Mouse (Mus musculus) kidney, postnatal 0 days (tissue): ENCODE results near the gene Xylt1. TPM values are rescaled to one million over a fixed set of nuclear protein-coding genes. Genes with fewer than 3 reads are reported as not detected.
A peak's percentile ranks its signal among the peaks of the same experiment; 100 is the strongest.

ENCODE experiments used
- ATAC-seq: fragments of 200-750 bp; cut with Nextera tagmentation; replicated peaks from 2 replicates; pipeline ENCODE4 v1.8.0; 2017; ENCODE audit warnings: low read depth, moderate number of reproducible peaks, moderate TSS enrichment, moderate library complexity; ENCODE audit not compliant: low FRiP score
- DNase-seq: peaks from one replicate; pipeline ENCODE4 v3.0.0-alpha.2; 2016; ENCODE audit warnings: low spot score
- H3K27ac ChIP-seq: fragments of 300-500 bp; sonication (generic); 2 replicates; pipeline ENCODE4 v1.5.1; 2014; ENCODE audit warnings: mild to moderate bottlenecking
- H3K27me3 ChIP-seq: fragments of 300-500 bp; sonication (generic); 2 replicates; pipeline ENCODE4 v1.6.1; 2014; ENCODE audit warnings: low read length, mixed read lengths; ENCODE audit not compliant: insufficient read depth
- H3K36me3 ChIP-seq: fragments of 300-500 bp; sonication (generic); 2 replicates; pipeline ENCODE4 v1.6.1; 2014; ENCODE audit warnings: low read length, mixed read lengths; ENCODE audit not compliant: insufficient read depth
- H3K4me1 ChIP-seq: fragments of 300-500 bp; sonication (generic); replicated peaks from 2 replicates; pipeline ENCODE4 v1.6.1; 2014; ENCODE audit warnings: antibody characterized with exemption, low read length, mixed read lengths; ENCODE audit not compliant: insufficient read depth
- H3K4me2 ChIP-seq: fragments of 300-500 bp; sonication (generic); 2 replicates; pipeline ENCODE4 v1.6.1; 2014; ENCODE audit warnings: mild to moderate bottlenecking, low read length, moderate library complexity, mixed read lengths
- H3K4me3 ChIP-seq: fragments of 300-500 bp; sonication (generic); replicated peaks from 2 replicates; pipeline ENCODE4 v1.5.1; 2014; ENCODE audit warnings: low read depth, low read length
- H3K9ac ChIP-seq: fragments of 300-500 bp; sonication (generic); 2 replicates; pipeline ENCODE4 v1.6.1; 2014; ENCODE audit warnings: low read depth, low read length
- H3K9me3 ChIP-seq: fragments of 300-500 bp; sonication (generic); replicated peaks from 2 replicates; pipeline ENCODE4 v1.6.1; 2016; ENCODE audit warnings: low read length, inconsistent platforms, mixed read lengths
- CTCF ChIP-seq: IDR thresholded peaks from 2 replicates; pipeline ENCODE4 v1.5.1; 2016; ENCODE audit warnings: antibody characterized with exemption, low read depth, mild to moderate bottlenecking, moderate library complexity
- WGBS: fragments of 180-500 bp; shearing (Covaris S2); extraction: QIAGEN DNeasy Blood & Tissue Kit; methylation state at CpG from one replicate; pipeline ENCODE4 v1.1.7; 2014; 5-methylcytosine and 5-hydroxymethylcytosine counted together
- polyA plus RNA-seq: library from polyadenylated mRNA; unstranded; fragments of >200 nt; fragmentation: Nextera tagmentation; extraction: Ambion mirVana; gene quantifications from 2 replicates; pipeline ENCODE4 v1.2.1, GENCODE M21; 2015

Gene Xylt1
- polyA plus RNA-seq, 1 experiment from 2014 or later = 1.7 TPM

GRCm38 (mm10) chr7:117564627-117565026 lies 183.8 kb downstream of the Xylt1 start:
- DNase-seq (no peak), ATAC-seq (no peak)
- WGBS = 83% methylated on average over 4 of the region's 4 CpGs
- Histone ChIP-seq H3K27me3 (no peaks in the 10 kb centered on the region), H3K9ac (no peak overlapping the region), H3K9me3 (no peaks in the 10 kb centered on the region), H3K4me2 (no peak overlapping the region), H3K36me3 (no peaks in the 10 kb centered on the region), H3K27ac (no peak overlapping the region), H3K4me1 (no peaks in the 10 kb centered on the region), H3K4me3 (no peak overlapping the region)
- no peak for TF ChIP-seq CTCF

GRCm38 (mm10) chr7:117566115-117566514 lies 185.3 kb downstream of the Xylt1 start:
- peak; percentile 57; the same call in 1 of the 2 replicates for TF ChIP-seq CTCF
- H3K36me3 ChIP-seq = no peaks in the 10 kb centered on the region
- H3K9ac ChIP-seq = no peak overlapping the region
- no peak overlapping the region for H3K4me3 ChIP-seq
- no peak for DNase-seq
- H3K27me3 ChIP-seq = no peaks in the 10 kb centered on the region
- H3K27ac ChIP-seq = no peak overlapping the region
- no peak for ATAC-seq
- H3K4me1 ChIP-seq = no peaks in the 10 kb centered on the region
- H3K4me2 ChIP-seq = no peak overlapping the region
- WGBS = 86% methylated on average over 2 of the region's 2 CpGs
- no peaks in the 10 kb centered on the region for H3K9me3 ChIP-seq

- no peak for TF ChIP-seq CTCF
- Histone ChIP-seq H3K9ac (no peak overlapping the region), H3K4me1 (no peaks in the 10 kb centered on the region), H3K27ac (no peak overlapping the region), H3K9me3 (no peaks in the 10 kb centered on the region), H3K36me3 (no peaks in the 10 kb centered on the region), H3K4me2 (no peak overlapping the region), H3K4me3 (no peak overlapping the region), H3K27me3 (no peaks in the 10 kb centered on the region)
- DNase-seq (no peak), ATAC-seq (no peak)
- WGBS = 76% methylated on average over 1 of the region's 1 CpGs
Measured at GRCm38 (mm10) chr7:117566833-117567232, 186.1 kb downstream of the Xylt1 start.

GRCm38 (mm10) chr7:117567252-117567651 lies 186.5 kb downstream of the Xylt1 start:
- Histone ChIP-seq H3K4me3 (no peak overlapping the region), H3K36me3 (no peaks in the 10 kb centered on the region), H3K27ac (no peak overlapping the region), H3K27me3 (no peaks in the 10 kb centered on the region), H3K9me3 (no peaks in the 10 kb centered on the region), H3K4me2 (no peak overlapping the region), H3K4me1 (no peaks in the 10 kb centered on the region), H3K9ac (no peak overlapping the region)
- WGBS = 75% methylated on average over 5 of the region's 5 CpGs
- DNase-seq = no peak
- no peak for ATAC-seq
- TF ChIP-seq CTCF = no peak

GRCm38 (mm10) chr7:117567653-117568340 lies 187.0 kb downstream of the Xylt1 start:
- no peaks in the 10 kb centered on the region for H3K4me1 ChIP-seq
- H3K36me3 ChIP-seq = no peaks in the 10 kb centered on the region
- H3K27ac ChIP-seq = no peak overlapping the region
- no peak overlapping the region for H3K9ac ChIP-seq
- no peaks in the 10 kb centered on the region for H3K27me3 ChIP-seq
- H3K4me3 ChIP-seq = no peak overlapping the region
- no peak for DNase-seq
- no peak overlapping the region for H3K4me2 ChIP-seq
- no peaks in the 10 kb centered on the region for H3K9me3 ChIP-seq
- WGBS = 80% methylated on average over 11 of the region's 11 CpGs
- ATAC-seq = no peak
- TF ChIP-seq CTCF = no peak

GRCm38 (mm10) chr7:117571131-117571530 lies 190.4 kb downstream of the Xylt1 start:
- Histone ChIP-seq H3K27me3 (no peaks in the 10 kb centered on the region), H3K4me1 (no peaks in the 10 kb centered on the region), H3K9ac (no peak overlapping the region), H3K27ac (no peak overlapping the region), H3K4me2 (no peak overlapping the region), H3K4me3 (no peak overlapping the region), H3K9me3 (no peaks in the 10 kb centered on the region), H3K36me3 (no peaks in the 10 kb centered on the region)
- no peak for TF ChIP-seq CTCF
- no peak for ATAC-seq
- DNase-seq = no peak
- WGBS = 91% methylated on average over 2 of the region's 2 CpGs

- Histone ChIP-seq H3K4me2 (no peak overlapping the region), H3K9ac (no peak overlapping the region), H3K27me3 (no peaks in the 10 kb centered on the region), H3K4me3 (no peak overlapping the region), H3K27ac (no peak overlapping the region), H3K9me3 (no peaks in the 10 kb centered on the region), H3K4me1 (no peaks in the 10 kb centered on the region), H3K36me3 (no peaks in the 10 kb centered on the region)
- no peak for TF ChIP-seq CTCF
- ATAC-seq (no peak), DNase-seq (peak; percentile 18)
- 53% methylated on average over 5 of the region's 5 CpGs for WGBS
Measured at GRCm38 (mm10) chr7:117571713-117572112, 190.9 kb downstream of the Xylt1 start.
